Mouse (Mus musculus) E14TG2a.4 (cell line): Measurements from ENCODE around the gene Slc4a10.

Experiments used
- CTCF ChIP-seq: conservative IDR thresholded peaks from 2 replicates; pipeline ENCODE4 v1.5.1; 2014; ENCODE audit warnings: low read length
- NANOG ChIP-seq: IDR thresholded peaks from 2 replicates; pipeline ENCODE4 v1.6.1; 2014; ENCODE audit warnings: borderline replicate concordance, low read length, mixed read lengths
- POU5F1 ChIP-seq: IDR thresholded peaks from 2 replicates; pipeline ENCODE4 v1.6.1; 2014; ENCODE audit warnings: low read length, borderline replicate concordance

DNA sequence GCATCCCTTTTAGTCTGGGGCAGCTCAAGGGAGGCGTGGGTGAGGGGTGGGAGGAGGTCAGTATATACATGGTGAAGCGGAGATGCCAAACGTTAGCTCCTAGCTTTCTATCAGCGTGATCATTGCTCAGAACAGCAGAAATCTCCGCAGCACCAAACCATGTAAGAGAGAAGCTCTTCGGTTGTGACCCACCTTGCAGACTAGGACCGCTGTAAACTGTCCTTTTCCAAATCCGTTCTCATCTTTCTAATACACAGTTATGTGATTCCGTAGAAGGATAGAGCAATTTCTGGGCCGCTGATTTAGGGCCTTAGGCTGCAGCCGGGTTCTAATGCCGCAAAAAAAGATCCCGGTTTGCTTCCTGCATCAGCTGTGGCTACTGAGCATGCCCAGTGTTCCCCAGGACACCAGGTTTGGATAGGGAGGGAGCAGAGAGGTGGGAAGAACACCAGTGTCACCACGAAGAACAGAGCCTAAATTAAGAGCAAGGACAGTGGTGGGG lies 1.3 kb downstream of the Slc4a10 start:
- TF ChIP-seq CTCF: no peak
- TF ChIP-seq POU5F1: no peak
- TF ChIP-seq NANOG: no peak
